13 mouse cellular contexts compared by ENCODE assay signal in the genomic region with DNA sequence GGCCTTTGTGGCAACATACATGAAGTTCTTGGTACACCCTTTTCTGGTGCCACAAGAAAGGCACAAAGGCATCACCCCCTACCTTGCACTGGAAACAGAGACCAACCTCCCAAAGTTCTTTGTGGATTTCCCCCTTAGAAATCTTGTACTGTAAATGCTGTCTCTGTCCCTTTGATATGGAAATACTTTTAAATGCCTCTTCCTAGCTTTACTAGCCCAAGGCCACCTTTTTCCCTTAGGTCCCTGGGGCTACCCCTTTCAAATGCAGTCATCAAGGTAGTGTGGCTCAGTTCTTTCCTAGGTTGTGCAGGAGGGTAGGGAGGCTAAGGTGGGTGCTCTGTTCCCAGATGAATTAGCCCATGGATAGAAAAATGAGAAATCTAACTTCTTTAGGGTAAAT.
"Had no signal": no experiment of that assay in that cellular context is flagged by ENCODE, and none has a peak within 500 bp of the region (broad histone marks: within the 10 kb centered on the region; RNA-seq: fewer than 3 reads in every experiment).

No protein-coding gene starts in this region.

- DNase-seq: gastrocnemius, postnatal 14 days; gastrocnemius, postnatal 36 days; heart, adult 18-20 months; heart, postnatal 14 days; heart, postnatal 36 days; kidney, adult 18-20 months; kidney, adult 8-10 months; kidney, postnatal 10 days; kidney, postnatal 25 days; kidney, postnatal 4 days; layer of hippocampus, adult 9-11 months; layer of hippocampus, postnatal 36 days; left cerebral cortex, postnatal 4 days had no signal
